Mouse (Mus musculus): ENCODE data around the gene Grik5.

- TF ChIP-seq CTCF (IDR thresholded peaks at IDR 0.05) = peak; percentile 79
- TF ChIP-seq EP300 (IDR thresholded peaks at IDR 0.05) = no peak
Measured at GRCm38 (mm10) chr7:25082510-25082909, 10.4 kb upstream of the Grik5 start.
